Mouse (Mus musculus): Measurements from ENCODE around the gene Nf1.
A peak's percentile ranks its signal among the peaks of the same experiment; 100 is the strongest.

Gene Nf1

GRCm38 (mm10) chr11:79584191-79584590 is 244.7 kb downstream of the Nf1 start:
- peak; percentile 72 to 85 for DNase-seq (ENCODE audit: low spot score in 2 of 2)

- DNase-seq (ENCODE audit: low spot score in 2 of 2), result no peak
Observed at GRCm38 (mm10) chr11:79589317-79590075, 250.0 kb downstream of the Nf1 start.

GRCm38 (mm10) chr11:79590664-79591590 is 251.4 kb downstream of the Nf1 start, which contains the start of gene Rab11fip4:
Rab11fip4 (plus strand) TSS chr11:79591212.
- peak; percentile 36 to 47 for DNase-seq (ENCODE audit: low spot score in 2 of 2)

GRCm38 (mm10) chr11:79591591-79591975 is 252.1 kb downstream of the Nf1 start:
- peak; percentile 45 to 56 for DNase-seq (ENCODE audit: low spot score in 2 of 2)

DNA sequence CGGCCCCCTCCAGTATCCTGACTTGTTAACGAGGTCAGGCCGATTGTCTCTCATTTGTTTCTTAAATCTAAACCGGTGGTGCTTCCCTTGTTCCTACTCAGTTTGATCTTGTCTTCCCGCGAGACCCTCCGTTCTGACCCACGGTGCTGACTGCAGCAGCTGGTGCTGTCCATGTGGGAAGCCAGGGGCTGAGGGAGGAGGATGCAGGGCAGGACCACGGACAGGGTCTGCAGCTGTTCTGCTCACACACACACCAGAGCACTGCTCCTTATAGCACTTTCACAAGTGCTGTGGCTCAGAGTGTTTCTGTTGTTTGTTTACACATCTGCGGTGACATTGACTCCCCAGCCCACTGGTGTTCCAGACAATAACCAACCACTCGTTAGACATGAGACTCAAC is 254.0 kb downstream of the Nf1 start:
- no peak for DNase-seq (ENCODE audit: low spot score in 2 of 2)

- DNase-seq (ENCODE audit: low spot score in 2 of 2), result no peak
Observed at GRCm38 (mm10) chr11:79610454-79610853, 271.0 kb downstream of the Nf1 start.

GRCm38 (mm10) chr11:79611011-79611666 is 271.6 kb downstream of the Nf1 start:
- DNase-seq (ENCODE audit: low spot score in 2 of 2), result peak; percentile 38 to 45

DNA sequence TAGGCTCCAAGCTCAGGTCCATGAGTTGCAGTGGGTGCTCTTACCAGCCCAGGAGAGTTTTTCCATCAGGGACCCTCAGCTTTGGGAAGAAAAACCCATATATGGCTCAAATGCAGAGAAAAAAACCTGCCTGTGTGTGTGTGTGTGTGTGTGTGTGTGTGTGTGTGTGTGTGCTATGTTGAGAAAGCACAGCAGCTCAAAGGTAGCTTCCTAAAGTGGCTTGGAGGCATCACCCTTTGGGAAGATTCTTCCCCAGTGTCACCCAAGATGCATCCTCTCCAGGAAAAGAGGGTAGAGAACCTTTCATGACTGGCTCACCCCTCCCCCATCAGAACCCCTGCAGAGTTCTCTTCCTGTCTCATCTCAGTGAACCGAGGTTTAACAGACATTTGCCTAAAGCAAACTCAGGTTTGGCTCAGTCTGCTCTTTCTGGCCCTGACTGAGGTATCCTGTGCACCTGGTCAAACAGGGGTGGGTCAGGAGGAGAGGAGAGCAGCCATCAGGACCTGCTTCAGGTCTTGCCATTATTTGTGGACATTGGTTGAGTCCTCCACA is 272.6 kb downstream of the Nf1 start:
- no peak for DNase-seq (ENCODE audit: low spot score in 2 of 2)

DNA sequence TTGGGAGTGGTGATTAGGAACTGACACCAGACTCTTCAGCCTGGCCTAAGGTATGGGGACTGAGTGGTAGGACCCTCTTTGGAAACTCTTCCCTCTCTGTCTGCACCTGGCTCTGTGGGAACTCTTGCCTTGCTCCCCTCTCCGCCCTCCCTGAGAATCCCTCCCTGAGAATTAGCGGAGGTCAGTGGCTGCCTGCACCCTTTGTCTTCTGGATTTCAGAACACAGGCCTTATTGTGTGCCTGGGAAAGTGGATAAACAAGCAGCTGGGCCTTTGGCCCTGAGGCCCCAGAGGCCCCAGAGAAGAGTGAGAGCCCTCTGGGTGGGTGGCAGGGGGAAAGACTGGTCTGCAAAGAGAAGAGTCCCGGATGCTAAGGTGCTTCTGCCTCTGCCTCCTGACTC is 273.6 kb downstream of the Nf1 start:
- DNase-seq (ENCODE audit: low spot score in 2 of 2), result no peak

- DNase-seq (ENCODE audit: low spot score in 2 of 2), result no peak
Observed at GRCm38 (mm10) chr11:79613711-79614110, 274.2 kb downstream of the Nf1 start.

GRCm38 (mm10) chr11:79614880-79615279 is 275.4 kb downstream of the Nf1 start:
- DNase-seq (ENCODE audit: low spot score in 2 of 2), result no peak

- DNase-seq (ENCODE audit: low spot score in 2 of 2), result no peak
Observed at GRCm38 (mm10) chr11:79615871-79616270, 276.4 kb downstream of the Nf1 start.

- DNase-seq (ENCODE audit: low spot score in 2 of 2), result no peak
Observed at GRCm38 (mm10) chr11:79617991-79618390, 278.5 kb downstream of the Nf1 start.

DNA sequence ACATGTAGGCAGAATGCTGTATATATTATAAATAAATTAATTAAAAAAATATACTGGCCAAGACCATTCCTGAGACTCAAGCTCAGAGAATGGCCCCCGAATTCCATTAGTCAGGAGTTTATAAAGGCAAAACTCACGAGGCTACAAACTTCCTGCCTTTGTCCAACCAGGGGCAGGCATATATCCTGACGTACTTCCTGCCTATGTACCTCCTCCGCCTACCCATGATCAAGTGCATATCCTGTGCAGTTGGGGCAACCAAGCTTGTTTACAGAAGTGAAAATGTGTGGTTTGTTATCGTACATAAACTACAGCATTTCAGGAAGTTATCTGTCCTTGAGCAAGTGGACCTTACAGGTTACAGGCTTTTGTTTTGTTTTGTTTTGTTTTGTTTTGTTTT is 283.5 kb downstream of the Nf1 start:
- DNase-seq (ENCODE audit: low spot score in 2 of 2), result no peak

DNA sequence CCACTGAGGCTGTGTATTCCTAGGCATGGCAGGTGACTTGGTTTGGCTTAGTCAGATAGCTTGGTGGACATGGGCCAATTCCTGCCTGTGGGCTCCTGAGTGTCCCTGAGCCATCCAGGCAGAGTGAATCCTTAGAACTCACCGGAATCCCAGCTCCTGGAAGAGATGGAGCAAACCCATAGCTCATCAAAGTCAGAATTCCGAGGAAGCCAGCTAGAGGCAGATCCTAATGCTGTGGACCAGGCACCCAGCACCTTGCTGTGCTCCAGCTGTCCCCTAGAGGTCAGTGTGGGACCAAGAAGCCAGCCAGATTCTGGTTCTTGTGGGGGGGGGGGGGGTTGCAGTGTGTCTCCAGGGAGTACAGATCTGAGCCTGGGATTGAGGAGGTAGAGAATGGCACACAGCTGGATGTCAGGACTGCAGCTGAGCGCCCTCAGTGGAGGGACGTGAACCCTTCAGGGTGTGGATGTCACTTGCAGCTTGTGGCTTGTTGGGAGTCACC is 285.4 kb downstream of the Nf1 start:
- peak; percentile 59 to 74 for DNase-seq (ENCODE audit: low spot score in 2 of 2)

GRCm38 (mm10) chr11:79628716-79629115 is 289.2 kb downstream of the Nf1 start:
- no peak for DNase-seq (ENCODE audit: low spot score in 2 of 2)

GRCm38 (mm10) chr11:79629752-79630374 is 290.4 kb downstream of the Nf1 start:
- DNase-seq (ENCODE audit: low spot score in 2 of 2), result no peak

GRCm38 (mm10) chr11:79630521-79630920 is 291.0 kb downstream of the Nf1 start:
- DNase-seq (ENCODE audit: low spot score in 2 of 2), result no peak

All from frontal cortex, postnatal 36 days (tissue).